Mouse (Mus musculus) intestine, embryonic 14.5 days (tissue): ENCODE results near the gene Ttc16. TPM values are rescaled to one million over a fixed set of nuclear protein-coding genes. Genes with fewer than 3 reads are reported as not detected.
A peak's percentile ranks its signal among the peaks of the same experiment; 100 is the strongest.

Experiments
- ATAC-seq: fragments of 200-750 bp; cut with Nextera tagmentation; replicated peaks from 2 replicates; pipeline ENCODE4 v1.8.0; 2017; ENCODE audit warnings: low read depth, moderate number of reproducible peaks, moderate TSS enrichment, moderate library complexity; ENCODE audit not compliant: low FRiP score, low TSS enrichment
- DNase-seq: peaks from one replicate; pipeline ENCODE4 v3.0.0-alpha.2; 2018; ENCODE audit warnings: low spot score
- H3K27ac ChIP-seq: fragments of 300-500 bp; sonication (generic); 2 replicates; pipeline ENCODE4 v1.5.1; 2014; ENCODE audit warnings: low read depth, mild to moderate bottlenecking, control low read depth
- H3K27me3 ChIP-seq: fragments of 300-500 bp; sonication (generic); replicated peaks from 2 replicates; pipeline ENCODE4 v1.6.1; 2014; ENCODE audit warnings: low read length, control low read depth; ENCODE audit not compliant: control insufficient read depth, insufficient read depth
- H3K36me3 ChIP-seq: fragments of 300-500 bp; sonication (generic); 2 replicates; pipeline ENCODE4 v1.6.1; 2014; ENCODE audit warnings: low read length, control low read depth; ENCODE audit not compliant: control insufficient read depth, insufficient read depth
- H3K4me1 ChIP-seq: fragments of 300-500 bp; sonication (generic); replicated peaks from 2 replicates; pipeline ENCODE4 v1.6.1; 2014; ENCODE audit warnings: low read length, control low read depth, mixed read lengths; ENCODE audit not compliant: control insufficient read depth, insufficient read depth
- H3K4me2 ChIP-seq: fragments of 300-500 bp; sonication (generic); 2 replicates; pipeline ENCODE4 v1.6.1; 2014; ENCODE audit warnings: low read length
- H3K4me3 ChIP-seq: fragments of 300-500 bp; sonication (generic); 2 replicates; pipeline ENCODE4 v1.5.1; 2014; ENCODE audit warnings: low read depth, low read length, control low read depth, mixed read lengths
- H3K9ac ChIP-seq: fragments of 300-500 bp; sonication (generic); 2 replicates; pipeline ENCODE4 v1.6.1; 2014; ENCODE audit warnings: mild to moderate bottlenecking, low read length
- H3K9me3 ChIP-seq: fragments of 300-500 bp; sonication (generic); 2 replicates; pipeline ENCODE4 v1.6.1; 2016; ENCODE audit warnings: low read length, control low read depth; ENCODE audit not compliant: control insufficient read depth
- WGBS: fragments of 180-500 bp; shearing (Covaris S2); extraction: QIAGEN DNeasy Blood & Tissue Kit; methylation state at CpG from one replicate; pipeline ENCODE4 v1.1.7; 2014; 5-methylcytosine and 5-hydroxymethylcytosine counted together
- microRNA counts: library from miRNA; unstranded; fragments of <30 nt; microRNA quantifications from one replicate; lab custom pipeline; 2016
- microRNA-seq: library from miRNA; unstranded; fragments of <30 nt; microRNA quantifications from one replicate; pipeline ENCODE4, GENCODE M21; 2016
- polyA plus RNA-seq: library from polyadenylated mRNA; unstranded; fragments of >200 nt; fragmentation: Nextera tagmentation; extraction: Ambion mirVana; gene quantifications from 2 replicates; pipeline ENCODE4 v1.2.1, GENCODE M21; 2014

The Ttc16 gene
- polyA plus RNA-seq, 1 experiment from 2014 or later, result 0.20 TPM

DNA sequence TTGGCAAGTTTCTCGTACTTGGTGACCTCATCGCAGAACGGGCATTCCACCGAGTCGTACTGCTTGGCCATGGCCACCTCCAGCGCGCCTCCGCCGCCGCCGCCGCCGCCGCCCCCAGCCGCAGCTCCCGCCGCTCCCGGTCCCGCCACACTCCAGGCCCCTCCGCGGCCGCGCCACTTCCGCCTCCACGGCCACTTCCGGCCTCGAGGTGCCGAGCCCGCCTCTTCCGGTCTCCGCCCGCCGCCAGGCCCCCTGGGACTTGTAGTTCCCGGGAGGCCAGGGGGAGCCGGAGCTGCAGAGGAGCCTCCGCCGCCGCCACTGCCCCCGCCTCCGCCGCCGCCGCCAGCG lies 62.9 kb downstream of the Ttc16 start:
- Histone ChIP-seq H3K4me2 (peak overlapping the region; percentile 54), H3K9ac (peak overlapping the region; percentile 68), H3K36me3 (peaks cover 36% of the 10 kb centered on the region), H3K4me1 (peaks cover 23% of the 10 kb centered on the region), H3K4me3 (peak overlapping the region; percentile 92), H3K27ac (peak overlapping the region; percentile 94), H3K9me3 (no peaks in the 10 kb centered on the region), H3K27me3 (no peaks in the 10 kb centered on the region)
- peak; percentile 97 for DNase-seq
- peak; percentile 87 for ATAC-seq
- WGBS, result under 1% methylated on average over 32 of the region's 44 CpGs

DNA sequence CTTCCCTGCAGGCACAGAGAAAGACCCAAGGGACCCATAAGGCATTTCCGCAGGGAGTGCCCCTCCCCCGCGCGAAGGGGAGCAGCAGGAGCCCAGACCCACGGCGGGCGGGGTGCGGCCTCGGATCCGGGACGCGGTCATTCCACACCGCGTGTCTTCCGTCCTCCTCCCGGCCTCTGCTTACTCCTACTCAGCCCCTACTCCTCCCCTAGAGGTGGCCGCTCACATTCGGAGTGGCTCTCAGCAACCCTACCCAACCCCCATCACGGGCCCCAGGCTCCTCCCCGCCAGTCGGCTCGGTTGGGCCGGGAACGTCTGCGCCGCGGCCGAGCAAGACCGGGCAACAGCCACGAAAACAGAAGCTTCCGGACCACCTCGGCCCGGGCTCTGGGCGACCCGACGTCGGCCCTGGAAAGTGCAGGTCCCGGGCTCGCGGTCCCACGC lies 63.3 kb downstream of the Ttc16 start:
- H3K27me3 ChIP-seq, result no peaks in the 10 kb centered on the region
- H3K27ac ChIP-seq, result peak overlapping the region; percentile 94
- H3K9ac ChIP-seq, result peak overlapping the region; percentile 68
- under 1% methylated on average over 41 of the region's 41 CpGs for WGBS
- peak overlapping the region; percentile 92 for H3K4me3 ChIP-seq
- ATAC-seq (peak; percentile 29), DNase-seq (peak; percentile 79)
- peak overlapping the region; percentile 54 for H3K4me2 ChIP-seq
- peaks cover 23% of the 10 kb centered on the region for H3K4me1 ChIP-seq
- no peaks in the 10 kb centered on the region for H3K9me3 ChIP-seq
- H3K36me3 ChIP-seq, result peaks cover 41% of the 10 kb centered on the region

DNA sequence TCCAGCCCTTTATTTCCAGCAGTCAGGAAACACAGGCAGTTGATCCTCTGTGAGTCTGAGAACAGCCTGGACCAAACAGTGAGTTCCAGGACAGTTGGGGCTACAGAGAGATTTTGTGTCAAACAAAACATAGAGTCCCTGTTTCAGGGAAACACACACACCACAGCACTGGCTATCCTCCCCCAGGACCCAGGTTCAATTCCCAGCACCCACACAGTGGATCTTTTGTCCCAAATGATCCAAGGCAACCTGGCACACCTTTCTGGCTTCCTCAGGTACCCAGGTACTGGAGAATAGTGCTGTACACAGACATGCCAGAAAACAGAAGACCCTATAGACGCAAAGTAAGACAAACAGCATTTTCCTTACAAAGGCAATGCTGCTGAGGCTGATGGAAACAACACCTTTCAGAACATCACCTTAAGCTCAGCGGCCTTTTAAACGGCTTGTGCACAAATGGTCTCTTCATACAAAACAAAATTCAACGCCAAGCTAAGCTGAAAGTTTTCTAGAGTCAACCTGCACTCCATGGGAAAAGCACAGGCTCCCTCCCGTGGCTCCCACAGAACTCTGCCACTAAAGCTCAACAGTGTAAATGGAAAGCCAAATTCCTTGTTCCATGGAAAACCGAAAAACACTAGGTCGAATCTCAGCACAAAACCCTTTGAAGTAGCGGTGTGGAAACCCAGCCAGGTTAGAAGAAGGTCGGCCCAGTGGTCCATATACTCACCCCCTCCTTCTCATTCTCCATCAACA lies 64.0 kb downstream of the Ttc16 start:
- Histone ChIP-seq H3K27ac (peak overlapping the region; percentile 94; the same call in 1 of the 2 replicates), H3K9me3 (no peaks in the 10 kb centered on the region), H3K4me2 (peak overlapping the region; percentile 54), H3K9ac (peak overlapping the region; percentile 68), H3K4me1 (peaks cover 23% of the 10 kb centered on the region), H3K27me3 (no peaks in the 10 kb centered on the region), H3K4me3 (peak overlapping the region; percentile 92), H3K36me3 (peaks cover 47% of the 10 kb centered on the region)
- DNase-seq, result no peak
- 24% methylated on average over 9 of the region's 9 CpGs for WGBS
- ATAC-seq, result no peak

DNA sequence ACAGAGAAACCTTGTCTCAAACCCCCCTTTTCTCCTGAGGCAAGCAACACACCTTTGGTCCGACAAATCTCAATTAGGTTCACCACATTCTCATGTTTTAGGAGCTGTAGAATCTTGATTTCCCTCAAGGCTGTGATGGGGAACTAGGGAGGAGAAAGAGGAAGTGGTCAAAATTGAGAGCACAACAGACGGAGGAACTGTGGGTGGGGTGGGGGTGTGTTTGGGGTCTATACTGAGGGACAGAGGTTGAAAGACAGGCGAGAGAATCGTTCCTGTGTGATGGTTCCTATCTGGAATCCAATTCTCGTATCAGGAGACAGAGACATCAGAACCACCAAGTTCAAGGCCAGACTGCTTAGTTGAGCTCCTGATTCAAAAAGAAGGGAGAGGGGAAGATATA lies 65.0 kb downstream of the Ttc16 start:
- H3K4me2 ChIP-seq, result no peak overlapping the region
- DNase-seq (no peak), ATAC-seq (no peak)
- H3K36me3 ChIP-seq, result peaks cover 58% of the 10 kb centered on the region
- no peaks in the 10 kb centered on the region for H3K9me3 ChIP-seq
- no peak overlapping the region for H3K9ac ChIP-seq
- WGBS, result 85% methylated on average over 5 of the region's 5 CpGs
- H3K4me3 ChIP-seq, result no peak overlapping the region
- H3K27ac ChIP-seq, result no peak overlapping the region
- peaks cover 23% of the 10 kb centered on the region for H3K4me1 ChIP-seq
- no peaks in the 10 kb centered on the region for H3K27me3 ChIP-seq

DNA sequence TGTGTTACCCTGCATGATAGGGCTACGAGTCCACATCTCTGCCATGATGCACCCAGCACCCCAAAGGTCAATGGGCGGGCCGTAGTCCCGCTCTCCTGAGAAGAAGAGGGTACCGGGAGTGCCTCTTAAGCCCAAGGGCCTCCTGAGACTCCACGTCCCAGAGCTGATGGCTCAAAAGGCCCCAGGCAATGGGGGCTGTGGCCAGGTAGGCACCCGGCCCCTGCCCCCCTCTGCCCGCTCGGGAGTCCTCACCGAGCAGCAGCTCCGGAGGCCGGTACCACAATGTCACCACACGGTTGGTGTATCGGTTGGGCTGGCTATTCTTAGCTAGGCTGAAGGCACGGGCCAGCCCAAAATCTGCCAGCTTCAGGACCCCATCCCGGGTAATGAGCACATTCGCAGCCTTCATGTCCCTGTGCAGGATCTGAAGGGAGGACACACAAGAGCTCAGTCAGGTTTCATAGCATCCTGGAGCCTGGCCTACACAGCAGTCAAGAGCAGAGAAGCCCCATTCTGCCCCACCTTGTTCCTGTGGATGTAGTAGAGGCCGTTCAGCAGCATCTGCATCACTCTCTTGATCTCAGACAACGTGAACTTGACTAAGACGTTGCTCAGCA lies 65.8 kb downstream of the Ttc16 start:
- no peak overlapping the region for H3K9ac ChIP-seq
- no peaks in the 10 kb centered on the region for H3K27me3 ChIP-seq
- peaks cover 66% of the 10 kb centered on the region for H3K36me3 ChIP-seq
- DNase-seq (no peak), ATAC-seq (no peak)
- peaks cover 17% of the 10 kb centered on the region for H3K4me1 ChIP-seq
- H3K4me3 ChIP-seq, result no peak overlapping the region
- H3K27ac ChIP-seq, result no peak overlapping the region
- no peak overlapping the region for H3K4me2 ChIP-seq
- H3K9me3 ChIP-seq, result no peaks in the 10 kb centered on the region
- WGBS, result 93% methylated on average over 20 of the region's 20 CpGs

DNA sequence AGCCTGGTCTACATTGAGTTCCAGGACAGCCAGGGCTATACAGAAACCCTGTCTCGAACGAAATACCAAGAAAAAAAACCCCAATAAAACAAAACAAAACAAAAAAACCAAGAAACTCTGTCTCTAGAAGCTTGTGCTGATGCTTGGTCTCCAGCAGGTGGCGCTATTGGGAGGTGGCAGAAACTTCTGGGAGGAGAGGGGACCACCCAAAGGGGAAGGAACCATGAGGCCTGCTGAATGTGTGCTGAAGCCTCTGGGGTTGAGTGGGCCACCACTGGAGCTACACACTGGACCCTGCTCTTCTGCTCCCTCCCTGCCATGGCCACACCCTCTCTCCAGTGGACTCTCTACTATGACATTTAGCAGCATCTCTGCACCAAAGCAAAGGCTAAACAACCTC lies 66.8 kb downstream of the Ttc16 start:
- Histone ChIP-seq H3K36me3 (peaks cover 76% of the 10 kb centered on the region), H3K9me3 (no peaks in the 10 kb centered on the region), H3K4me3 (no peak overlapping the region), H3K4me2 (no peak overlapping the region), H3K4me1 (peaks cover 7% of the 10 kb centered on the region), H3K9ac (no peak overlapping the region), H3K27ac (no peak overlapping the region), H3K27me3 (no peaks in the 10 kb centered on the region)
- DNase-seq (peak; percentile 83), ATAC-seq (no peak)
- WGBS, result 40% methylated on average over 3 of the region's 3 CpGs

MicroRNAs encoded within 50 kb of the gene (microRNA counts, 519-probe panel; counts per million panel counts)
- not detected for microRNA mmu-miR-2861 (lab: Ali Mortazavi, UCI)

Small RNA genes lying within 50 kb of the gene (microRNA-seq; reads per million reads assigned to microRNA genes)
- not detected for gene Mir2861
- not detected for gene Mir3960

Other genes with a start within 250 kb of the Ttc16 start
- 10.3 and 11.4 TPM in 2 replicates for gene Fam102a, start 240.3 kb downstream of the Ttc16 start, polyA plus RNA-seq
- 118 and 121 TPM in 2 replicates for gene Dpm2, start 204.8 kb downstream of the Ttc16 start, polyA plus RNA-seq
- gene Pip5kl1, start 200.8 kb downstream of the Ttc16 start, polyA plus RNA-seq, result 0.62 and 0.89 TPM in 2 replicates
- 0.15 and 0.35 TPM in 2 replicates for gene 9430097D07Rik, start 199.9 kb downstream of the Ttc16 start, polyA plus RNA-seq
- gene St6galnac4, start 188.5 kb downstream of the Ttc16 start, polyA plus RNA-seq, result 15.5 and 20.3 TPM in 2 replicates
- 5.7 and 6.9 TPM in 2 replicates for gene St6galnac6, start 175.9 kb downstream of the Ttc16 start, polyA plus RNA-seq
- 22.8 and 24.6 TPM in 2 replicates for gene Ak1, start 153.9 kb downstream of the Ttc16 start, polyA plus RNA-seq
- gene Eng, start 129.0 kb downstream of the Ttc16 start, polyA plus RNA-seq, result 59.5 and 61.4 TPM in 2 replicates
- 32.9 and 35.6 TPM in 2 replicates for gene Fpgs, start 71.5 kb downstream of the Ttc16 start, polyA plus RNA-seq
- gene Cdk9, start 62.6 kb downstream of the Ttc16 start, polyA plus RNA-seq, result 83.8 and 85.2 TPM in 2 replicates
- 32.5 and 32.7 TPM in 2 replicates for gene Sh2d3c, start 54.6 kb downstream of the Ttc16 start, polyA plus RNA-seq
- gene 6330409D20Rik, start 34.6 kb downstream of the Ttc16 start, polyA plus RNA-seq, result 0.38 and 0.75 TPM in 2 replicates
- gene Tor2a, start 18.4 kb downstream of the Ttc16 start, polyA plus RNA-seq, result 71.1 and 74.8 TPM in 2 replicates
- gene Ptrh1, start 153 bp upstream of the Ttc16 start, polyA plus RNA-seq, result 4.4 and 5.1 TPM in 2 replicates
- 0.31 and 0.65 TPM in 2 replicates for gene Cfap157, start 8.8 kb upstream of the Ttc16 start, polyA plus RNA-seq
- gene Stxbp1, start 71.6 kb upstream of the Ttc16 start, polyA plus RNA-seq, result 26.7 and 27.0 TPM in 2 replicates
- gene Fam129b, start 100.5 kb upstream of the Ttc16 start, polyA plus RNA-seq, result 22.3 and 25.2 TPM in 2 replicates
- gene Rpl12, start 185.9 kb upstream of the Ttc16 start, polyA plus RNA-seq, result 259 and 272 TPM in 2 replicates
- gene Lrsam1, start 186.0 kb upstream of the Ttc16 start, polyA plus RNA-seq, result 7.0 and 7.9 TPM in 2 replicates
- 10.3 and 13.6 TPM in 2 replicates for gene Slc2a8, start 206.4 kb upstream of the Ttc16 start, polyA plus RNA-seq